Mouse (Mus musculus) midbrain, embryonic 11.5 days (tissue): Measurements from ENCODE around the gene Tbc1d5. TPM values are rescaled to one million over a fixed set of nuclear protein-coding genes. Genes with fewer than 3 reads are reported as not detected.

Source experiments
- ATAC-seq: fragments of 200-750 bp; cut with Nextera tagmentation; 2 replicates; pipeline ENCODE4 v1.8.0; 2017; ENCODE audit warnings: moderate TSS enrichment, moderate library complexity; ENCODE audit not compliant: low FRiP score
- DNase-seq: peaks from one replicate; pipeline ENCODE4 v3.0.0; 2015; ENCODE audit warnings: low spot score; ENCODE audit errors: missing footprints
- H3K27ac ChIP-seq: fragments of 300-500 bp; sonication (generic); 2 replicates; pipeline ENCODE4 v1.5.1; 2014; ENCODE audit warnings: low read depth, low read length
- H3K27me3 ChIP-seq: fragments of 300-500 bp; sonication (generic); 2 replicates; pipeline ENCODE4 v1.6.1; 2014; ENCODE audit warnings: mild to moderate bottlenecking, low read length, moderate library complexity, mixed read lengths; ENCODE audit not compliant: control insufficient read depth, insufficient read depth
- H3K36me3 ChIP-seq: fragments of 300-500 bp; sonication (generic); 2 replicates; pipeline ENCODE4 v1.6.1; 2014; ENCODE audit warnings: mild to moderate bottlenecking, low read length, moderate library complexity, mixed read lengths; ENCODE audit not compliant: control insufficient read depth, insufficient read depth
- H3K4me1 ChIP-seq: fragments of 300-500 bp; sonication (generic); 2 replicates; pipeline ENCODE4 v1.6.1; 2014; ENCODE audit warnings: low read length; ENCODE audit not compliant: control insufficient read depth, insufficient read depth
- H3K4me2 ChIP-seq: fragments of 300-500 bp; sonication (generic); 2 replicates; pipeline ENCODE4 v1.6.1; 2014; ENCODE audit warnings: mild to moderate bottlenecking, moderate library complexity
- H3K4me3 ChIP-seq: fragments of 300-500 bp; sonication (generic); 2 replicates; pipeline ENCODE4 v1.5.1; 2014; ENCODE audit warnings: low read depth, low read length
- H3K9ac ChIP-seq: fragments of 300-500 bp; sonication (generic); 2 replicates; pipeline ENCODE4 v1.6.1; 2014; ENCODE audit warnings: low read length
- H3K9me3 ChIP-seq: fragments of 300-500 bp; sonication (generic); 2 replicates; pipeline ENCODE4 v1.6.1; 2016; ENCODE audit warnings: low read length; ENCODE audit not compliant: control insufficient read depth
- WGBS: fragments of 180-500 bp; shearing (Covaris S2); extraction: QIAGEN DNeasy Blood & Tissue Kit; methylation state at CpG from one replicate; pipeline ENCODE4 v1.1.7; 2014; 5-methylcytosine and 5-hydroxymethylcytosine counted together
- polyA plus RNA-seq: library from polyadenylated mRNA; unstranded; fragments of >200 nt; fragmentation: Nextera tagmentation; extraction: Ambion mirVana; gene quantifications from 2 replicates; pipeline ENCODE4 v1.2.1, GENCODE M21; 2014

Tbc1d5 gene
- polyA plus RNA-seq, 1 experiment from 2014 or later: 9.4 TPM

DNA sequence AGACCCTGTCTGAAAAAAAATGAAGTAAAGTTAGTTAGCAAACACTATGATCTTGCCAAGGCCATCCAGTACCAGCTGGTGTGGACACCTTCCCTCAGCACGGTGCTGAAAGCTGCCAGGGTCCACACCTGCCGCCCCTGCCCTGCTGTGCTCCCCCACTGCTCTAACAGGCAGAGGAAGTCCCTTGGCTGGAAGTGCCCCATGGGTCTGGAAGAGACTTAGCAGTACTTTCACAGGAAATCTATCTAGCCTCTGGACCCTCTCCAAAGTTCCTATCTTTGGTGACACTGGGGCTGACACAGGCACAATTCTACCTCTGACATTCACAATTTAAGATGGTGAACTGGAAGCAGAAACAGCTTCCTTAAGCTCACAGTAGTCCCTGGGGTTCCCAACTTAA lies 442.1 kb downstream of the Tbc1d5 start:
- DNase-seq (no peak), ATAC-seq (no peak)
- Histone ChIP-seq H3K4me2 (no peak overlapping the region), H3K9me3 (no peaks in the 10 kb centered on the region), H3K36me3 (no peaks in the 10 kb centered on the region), H3K4me1 (no peaks in the 10 kb centered on the region), H3K9ac (no peak overlapping the region), H3K27ac (no peak overlapping the region), H3K4me3 (no peak overlapping the region), H3K27me3 (no peaks in the 10 kb centered on the region)
- 73% methylated on average over 2 of the region's 2 CpGs for WGBS

- DNase-seq (no peak), ATAC-seq (no peak)
- 81% methylated on average over 8 of the region's 8 CpGs for WGBS
- Histone ChIP-seq H3K9ac (no peak overlapping the region), H3K27me3 (no peaks in the 10 kb centered on the region), H3K4me1 (no peaks in the 10 kb centered on the region), H3K36me3 (no peaks in the 10 kb centered on the region), H3K4me3 (no peak overlapping the region), H3K27ac (no peak overlapping the region), H3K9me3 (no peaks in the 10 kb centered on the region), H3K4me2 (no peak overlapping the region)
These were observed 443.1 kb downstream of the Tbc1d5 start for GRCm38 (mm10) chr17:50735955-50736533.

- no peak overlapping the region for H3K27ac ChIP-seq
- ATAC-seq (no peak), DNase-seq (no peak)
- H3K4me1 ChIP-seq: no peaks in the 10 kb centered on the region
- no peaks in the 10 kb centered on the region for H3K36me3 ChIP-seq
- H3K9ac ChIP-seq: no peak overlapping the region
- H3K27me3 ChIP-seq: no peaks in the 10 kb centered on the region
- H3K9me3 ChIP-seq: no peaks in the 10 kb centered on the region
- no peak overlapping the region for H3K4me2 ChIP-seq
- 91% methylated on average over 4 of the region's 4 CpGs for WGBS
- H3K4me3 ChIP-seq: no peak overlapping the region
These were observed 443.7 kb downstream of the Tbc1d5 start for GRCm38 (mm10) chr17:50735382-50735954.

GRCm38 (mm10) chr17:50734781-50735180 lies 444.4 kb downstream of the Tbc1d5 start:
- no peaks in the 10 kb centered on the region for H3K9me3 ChIP-seq
- H3K4me1 ChIP-seq: no peaks in the 10 kb centered on the region
- H3K27me3 ChIP-seq: no peaks in the 10 kb centered on the region
- DNase-seq (no peak), ATAC-seq (no peak)
- no peak overlapping the region for H3K4me3 ChIP-seq
- no peaks in the 10 kb centered on the region for H3K36me3 ChIP-seq
- 91% methylated on average over 6 of the region's 6 CpGs for WGBS
- H3K27ac ChIP-seq: no peak overlapping the region
- no peak overlapping the region for H3K9ac ChIP-seq
- H3K4me2 ChIP-seq: no peak overlapping the region

DNA sequence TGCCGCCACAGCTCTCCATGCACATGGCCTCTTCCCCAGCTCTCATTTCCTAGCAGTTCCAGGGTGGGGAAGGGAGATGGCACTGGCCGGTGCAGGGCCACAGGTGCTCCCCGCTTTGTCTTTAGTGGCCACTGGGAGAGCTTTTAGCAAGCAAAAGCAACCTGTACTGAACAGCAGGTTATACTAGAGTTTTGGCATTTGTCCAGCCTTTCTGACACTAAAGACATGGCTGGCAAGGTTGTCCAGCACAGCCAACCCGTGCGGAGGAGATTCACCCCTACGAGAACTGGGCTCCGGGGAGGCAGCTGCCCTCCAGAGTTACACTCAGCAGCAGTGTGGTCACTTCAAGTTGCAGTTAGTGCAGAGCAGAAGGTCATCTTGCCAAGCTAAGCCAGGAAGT lies 445.8 kb downstream of the Tbc1d5 start:
- H3K27ac ChIP-seq: no peak overlapping the region
- H3K4me2 ChIP-seq: no peak overlapping the region
- DNase-seq (no peak), ATAC-seq (no peak)
- no peak overlapping the region for H3K4me3 ChIP-seq
- no peaks in the 10 kb centered on the region for H3K36me3 ChIP-seq
- no peaks in the 10 kb centered on the region for H3K9me3 ChIP-seq
- no peaks in the 10 kb centered on the region for H3K27me3 ChIP-seq
- no peak overlapping the region for H3K9ac ChIP-seq
- WGBS: 91% methylated on average over 7 of the region's 7 CpGs
- H3K4me1 ChIP-seq: no peaks in the 10 kb centered on the region

- H3K9ac ChIP-seq: no peak overlapping the region
- H3K4me2 ChIP-seq: no peak overlapping the region
- no peaks in the 10 kb centered on the region for H3K27me3 ChIP-seq
- no peaks in the 10 kb centered on the region for H3K4me1 ChIP-seq
- H3K36me3 ChIP-seq: no peaks in the 10 kb centered on the region
- DNase-seq (no peak), ATAC-seq (no peak)
- H3K9me3 ChIP-seq: no peaks in the 10 kb centered on the region
- 91% methylated on average over 5 of the region's 5 CpGs for WGBS
- H3K27ac ChIP-seq: no peak overlapping the region
- H3K4me3 ChIP-seq: no peak overlapping the region
These were observed 447.3 kb downstream of the Tbc1d5 start for GRCm38 (mm10) chr17:50731876-50732275.

- H3K4me2 ChIP-seq: no peak overlapping the region
- H3K9me3 ChIP-seq: no peaks in the 10 kb centered on the region
- no peak overlapping the region for H3K4me3 ChIP-seq
- H3K27ac ChIP-seq: no peak overlapping the region
- DNase-seq: no peak
- H3K9ac ChIP-seq: no peak overlapping the region
- no peak for ATAC-seq
- H3K36me3 ChIP-seq: no peaks in the 10 kb centered on the region
- 88% methylated on average over 2 of the region's 2 CpGs for WGBS
- H3K4me1 ChIP-seq: no peaks in the 10 kb centered on the region
- H3K27me3 ChIP-seq: no peaks in the 10 kb centered on the region
These were observed 448.3 kb downstream of the Tbc1d5 start for GRCm38 (mm10) chr17:50730896-50731295.

- H3K9ac ChIP-seq: no peak overlapping the region
- 86% methylated on average over 6 of the region's 6 CpGs for WGBS
- H3K4me1 ChIP-seq: no peaks in the 10 kb centered on the region
- no peak overlapping the region for H3K4me2 ChIP-seq
- no peaks in the 10 kb centered on the region for H3K9me3 ChIP-seq
- H3K27me3 ChIP-seq: no peaks in the 10 kb centered on the region
- H3K4me3 ChIP-seq: no peak overlapping the region
- DNase-seq: no peak
- no peak for ATAC-seq
- H3K27ac ChIP-seq: no peak overlapping the region
- H3K36me3 ChIP-seq: no peaks in the 10 kb centered on the region
These were observed 449.6 kb downstream of the Tbc1d5 start for GRCm38 (mm10) chr17:50729577-50729976.

- H3K27ac ChIP-seq: no peak overlapping the region
- no peak overlapping the region for H3K4me2 ChIP-seq
- H3K9ac ChIP-seq: no peak overlapping the region
- H3K36me3 ChIP-seq: no peaks in the 10 kb centered on the region
- no peak for DNase-seq
- no peak for ATAC-seq
- no peaks in the 10 kb centered on the region for H3K27me3 ChIP-seq
- WGBS: 91% methylated on average over 2 of the region's 2 CpGs
- no peaks in the 10 kb centered on the region for H3K4me1 ChIP-seq
- H3K4me3 ChIP-seq: no peak overlapping the region
- no peaks in the 10 kb centered on the region for H3K9me3 ChIP-seq
These were observed 450.1 kb downstream of the Tbc1d5 start for GRCm38 (mm10) chr17:50729031-50729430.
